25 mouse cellular contexts compared by ENCODE assay signal in the genomic region with DNA sequence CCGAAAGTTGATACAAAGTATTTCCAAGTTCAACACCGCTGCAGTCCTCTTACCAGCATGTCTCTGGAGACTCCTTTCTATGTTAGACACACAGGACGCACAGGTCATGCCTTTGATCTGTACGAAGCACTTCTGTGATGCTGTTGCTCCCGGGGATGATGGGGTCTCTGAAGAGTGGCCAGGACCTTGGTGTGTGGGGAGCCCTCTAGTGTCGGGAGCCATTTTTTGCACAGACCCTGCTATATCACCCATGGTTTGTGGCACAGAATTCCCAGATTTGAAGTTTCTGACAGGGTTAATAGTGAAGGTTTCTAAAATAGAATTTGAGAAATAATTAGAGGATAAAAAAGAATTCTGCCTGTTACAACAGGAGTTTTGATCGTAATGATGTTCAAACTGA. TPM values are rescaled to one million over a fixed set of nuclear protein-coding genes. Genes with fewer than 3 reads are reported as not detected.
A peak's percentile ranks its signal among the peaks of the same experiment; 100 is the strongest.
DNase-seq lines count a peak whose midpoint lies in the region; ATAC-seq and TF ChIP-seq lines count a peak whose summit lies in the region.
"Had no signal": no experiment of that assay in that cellular context is flagged by ENCODE, and none has a peak within 500 bp of the region (broad histone marks: within the 10 kb centered on the region; RNA-seq: fewer than 3 reads in every experiment).

No protein-coding gene starts in this region.

- H3K4me2 ChIP-seq in kidney, postnatal 0 days (ENCODE audit: low read length), result no peak overlapping the region
- no peak overlapping the region for H3K4me2 ChIP-seq in midbrain, embryonic 14.5 days (ENCODE audit: low read length)
- no peak overlapping the region for H3K4me2 ChIP-seq in stomach, postnatal 0 days (replicated peaks; ENCODE audit: low read depth)
- H3K4me2 ChIP-seq: embryonic facial prominence, embryonic 12.5 days; kidney, embryonic 15.5 days; liver, embryonic 15.5 days; midbrain, embryonic 12.5 days; neural tube, embryonic 12.5 days had no signal

- TF ChIP-seq RAD21 in MEL (IDR thresholded peaks at IDR 0.05; ENCODE audit: low read depth, low read length), result no peak

- TF ChIP-seq EP300 in MEL (IDR thresholded peaks at IDR 0.05; ENCODE audit: low read depth in 1 of 2, low read length in 2 of 2), result no peak
- no peak for TF ChIP-seq EP300 in stomach, postnatal 0 days (optimal IDR thresholded peaks at IDR 0.05)

- H3K9ac ChIP-seq in kidney, postnatal 0 days (ENCODE audit: low read depth, low read length), result no peak overlapping the region
- no peak overlapping the region for H3K9ac ChIP-seq in midbrain, embryonic 14.5 days (replicated peaks; ENCODE audit: low read length)
- no peak overlapping the region for H3K9ac ChIP-seq in MEL (ENCODE audit: control insufficient read depth, low read depth, low read length, poor library complexity, severe bottlenecking)
- no peak overlapping the region for H3K9ac ChIP-seq in stomach, postnatal 0 days (ENCODE audit: low read length)
- H3K9ac ChIP-seq: embryonic facial prominence, embryonic 12.5 days; kidney, embryonic 15.5 days; liver, embryonic 15.5 days; midbrain, embryonic 12.5 days; neural tube, embryonic 12.5 days had no signal

- no peak overlapping the region for H3K4me3 ChIP-seq in kidney, postnatal 0 days (replicated peaks; ENCODE audit: low read depth, low read length)
- no peak overlapping the region for H3K4me3 ChIP-seq in midbrain, embryonic 14.5 days (replicated peaks; ENCODE audit: low read depth, low read length)
- no peak overlapping the region for H3K4me3 ChIP-seq in midbrain, embryonic 10.5 days
- no peak overlapping the region for H3K4me3 ChIP-seq in MEL (ENCODE audit: control insufficient read depth in 1 of 2, insufficient read depth in 1 of 2, low read depth in 2 of 2, low read length in 2 of 2)
- no peak overlapping the region for H3K4me3 ChIP-seq in stomach, postnatal 0 days (ENCODE audit: low read depth, low read length)
- H3K4me3 ChIP-seq: embryonic facial prominence, embryonic 12.5 days; gastrocnemius, adult 2 months; kidney, embryonic 15.5 days; liver, embryonic 15.5 days; midbrain, embryonic 12.5 days; neural tube, embryonic 12.5 days had no signal

- no peak for TF ChIP-seq POLR2A in MEL (IDR thresholded peaks at IDR 0.05; ENCODE audit: control insufficient read depth in 1 of 2, insufficient read depth in 1 of 2, low read depth in 1 of 2, low read length in 2 of 2, poor library complexity in 1 of 2)

- no peaks in the 10 kb centered on the region for H3K36me3 ChIP-seq in kidney, postnatal 0 days (ENCODE audit: insufficient read depth, low read length)
- no peaks in the 10 kb centered on the region for H3K36me3 ChIP-seq in midbrain, embryonic 14.5 days (ENCODE audit: control insufficient read depth, insufficient read depth, low read length)
- no peaks in the 10 kb centered on the region for H3K36me3 ChIP-seq in midbrain, embryonic 10.5 days
- peaks cover 0 to 28% of the 10 kb centered on the region in 2 experiments; a peak in 2 of 4 replicates for H3K36me3 ChIP-seq in MEL (ENCODE audit: control insufficient read depth in 1 of 2, insufficient read depth in 2 of 2, low read length in 2 of 2)
- no peaks in the 10 kb centered on the region for H3K36me3 ChIP-seq in stomach, postnatal 0 days (ENCODE audit: control insufficient read depth, insufficient read depth, low read length)
- H3K36me3 ChIP-seq: embryonic facial prominence, embryonic 12.5 days; kidney, embryonic 15.5 days; midbrain, embryonic 12.5 days; neural tube, embryonic 12.5 days had no signal

- WGBS in kidney, postnatal 0 days, result 55% methylated on average over 7 of the region's 7 CpGs
- WGBS in midbrain, embryonic 14.5 days, result 61% methylated on average over 7 of the region's 7 CpGs
- WGBS in midbrain, embryonic 10.5 days, result 64% methylated on average over 7 of the region's 7 CpGs
- 59% methylated on average over 7 of the region's 7 CpGs for WGBS in stomach, postnatal 0 days

- H3K9me3 ChIP-seq in kidney, postnatal 0 days (replicated peaks; ENCODE audit: low read length), result no peaks in the 10 kb centered on the region
- H3K9me3 ChIP-seq in midbrain, embryonic 14.5 days (ENCODE audit: control insufficient read depth, low read length), result no peaks in the 10 kb centered on the region
- no peaks in the 10 kb centered on the region for H3K9me3 ChIP-seq in midbrain, embryonic 10.5 days (replicated peaks)
- no peaks in the 10 kb centered on the region for H3K9me3 ChIP-seq in MEL (replicated peaks; ENCODE audit: insufficient read depth, low read length)
- H3K9me3 ChIP-seq in stomach, postnatal 0 days (ENCODE audit: control insufficient read depth, low read length), result no peaks in the 10 kb centered on the region
- H3K9me3 ChIP-seq: embryonic facial prominence, embryonic 12.5 days; kidney, embryonic 15.5 days; liver, embryonic 15.5 days; midbrain, embryonic 12.5 days; neural tube, embryonic 12.5 days had no signal

- H3K27ac ChIP-seq in kidney, postnatal 0 days, result no peak overlapping the region
- no peak overlapping the region for H3K27ac ChIP-seq in midbrain, embryonic 14.5 days (replicated peaks; ENCODE audit: low read depth, low read length)
- H3K27ac ChIP-seq in midbrain, embryonic 10.5 days (replicated peaks), result no peak overlapping the region
- H3K27ac ChIP-seq in MEL (ENCODE audit: control insufficient read depth, low read depth, low read length), result no peak overlapping the region
- H3K27ac ChIP-seq in stomach, postnatal 0 days (replicated peaks), result no peak overlapping the region
- H3K27ac ChIP-seq: embryonic facial prominence, embryonic 12.5 days; gastrocnemius, adult 2 months; kidney, embryonic 15.5 days; liver, embryonic 15.5 days; midbrain, embryonic 12.5 days; neural tube, embryonic 12.5 days had no signal

- H3K79me2 ChIP-seq in MEL (ENCODE audit: control insufficient read depth, insufficient read depth, low read length, poor library complexity), result peaks cover 14% of the 10 kb centered on the region

- no peaks in the 10 kb centered on the region for H3K4me1 ChIP-seq in kidney, postnatal 0 days (replicated peaks; ENCODE audit: insufficient read depth, low read length)
- no peaks in the 10 kb centered on the region for H3K4me1 ChIP-seq in midbrain, embryonic 14.5 days (ENCODE audit: control insufficient read depth, insufficient read depth, low read length)
- no peaks in the 10 kb centered on the region for H3K4me1 ChIP-seq in midbrain, embryonic 10.5 days
- no peaks in the 10 kb centered on the region for H3K4me1 ChIP-seq in MEL (ENCODE audit: control insufficient read depth in 1 of 2, insufficient read depth in 2 of 2, low read length in 2 of 2)
- H3K4me1 ChIP-seq in stomach, postnatal 0 days (replicated peaks; ENCODE audit: control insufficient read depth, insufficient read depth), result no peaks in the 10 kb centered on the region
- H3K4me1 ChIP-seq: embryonic facial prominence, embryonic 12.5 days; kidney, embryonic 15.5 days; liver, embryonic 15.5 days; midbrain, embryonic 12.5 days; neural tube, embryonic 12.5 days had no signal

- H3K27me3 ChIP-seq in kidney, postnatal 0 days (ENCODE audit: insufficient read depth, low read length), result no peaks in the 10 kb centered on the region
- no peaks in the 10 kb centered on the region for H3K27me3 ChIP-seq in midbrain, embryonic 14.5 days (ENCODE audit: control insufficient read depth, insufficient read depth, low read length)
- no peaks in the 10 kb centered on the region for H3K27me3 ChIP-seq in midbrain, embryonic 10.5 days (ENCODE audit: low read depth, poor library complexity, severe bottlenecking)
- H3K27me3 ChIP-seq in MEL (ENCODE audit: control insufficient read depth in 1 of 2, insufficient read depth in 2 of 2, low read length in 2 of 2), result no peaks in the 10 kb centered on the region
- no peaks in the 10 kb centered on the region for H3K27me3 ChIP-seq in stomach, postnatal 0 days (ENCODE audit: control insufficient read depth, insufficient read depth, low read length)
- H3K27me3 ChIP-seq: embryonic facial prominence, embryonic 12.5 days; kidney, embryonic 15.5 days; liver, embryonic 15.5 days; midbrain, embryonic 12.5 days; neural tube, embryonic 12.5 days had no signal

- no peak for DNase-seq in kidney, postnatal 0 days (ENCODE audit: low spot score)
- DNase-seq in kidney, adult 9 months, result no peak
- DNase-seq in midbrain, embryonic 14.5 days, result peak; percentile 2
- no peak for DNase-seq in midbrain, embryonic 10.5 days (ENCODE audit: low spot score)
- DNase-seq in MEL (ENCODE audit: low read depth, low spot score), result no peak
- no peak for DNase-seq in stomach, postnatal 0 days (ENCODE audit: low spot score)
- DNase-seq: adrenal gland, postnatal 14 days; cerebellum, adult 9-10 months; gastrocnemius, adult 2 months; lung, postnatal 4 days; right cerebral cortex, postnatal 25 days had no signal

- peak; percentile 31; the same call in 1 of the 2 replicates for TF ChIP-seq CTCF in kidney, postnatal 0 days (IDR thresholded peaks at IDR 0.05; ENCODE audit: low read depth)
- TF ChIP-seq CTCF in MEL (IDR thresholded peaks at IDR 0.05 in 2 of 3, conservative IDR thresholded peaks at IDR 0.05 in 1 of 3; ENCODE audit: control insufficient read depth in 1 of 3, insufficient read depth in 1 of 3, low read depth in 2 of 3, low read length in 3 of 3, poor library complexity in 1 of 3, severe bottlenecking in 1 of 3), result peak in 2 of 3 experiments; percentile 25 to 35; a peak in 3 of 6 replicates
- TF ChIP-seq CTCF in stomach, postnatal 0 days (IDR thresholded peaks at IDR 0.05; ENCODE audit: low read depth), result peak; percentile 21; the same call in 1 of the 2 replicates

- no peak for ATAC-seq in kidney, postnatal 0 days (replicated peaks; ENCODE audit: low FRiP score, low read depth)
- no peak for ATAC-seq in midbrain, embryonic 14.5 days (ENCODE audit: low FRiP score, low TSS enrichment)
- no peak for ATAC-seq in stomach, postnatal 0 days (ENCODE audit: low FRiP score, low TSS enrichment)
- ATAC-seq in frontal cortex, adult (ENCODE audit: low TSS enrichment), result no peak
- ATAC-seq: forebrain, embryonic 16.5 days; inflammation-experienced regulatory T-cells, adult 6 months had no signal

RNA-seq across cellular contexts. Expression of a gene that starts 37.9 kb away (rescaled TPM):
- polyA plus RNA-seq in kidney, postnatal 0 days (2015; fragmentation: Nextera tagmentation; extraction: Ambion mirVana), result 0.33 and 0.52 TPM in 2 replicates
- 1.5 TPM in 2 replicates for polyA plus RNA-seq in midbrain, embryonic 14.5 days (2014; fragmentation: Nextera tagmentation; extraction: Ambion mirVana)
- polyA plus RNA-seq in midbrain, embryonic 10.5 days (2016; fragmentation: Nextera tagmentation; extraction: Ambion mirVana), result 2.4 and 2.6 TPM in 2 replicates
- 28.7 and 32.5 TPM in 2 replicates for total RNA-seq in MEL (2012; rRNA removed)
- 10 to 100 TPM in 1 of 2 experiments, not detected in 1; 29.4 TPM for polyA plus RNA-seq in MEL (2012; ENCODE audit: insufficient read depth in 1 of 2, insufficient read length in 2 of 2, low read depth in 1 of 2, low replicate concordance in 2 of 2, missing spikeins in 1 of 2)
- polyA plus RNA-seq in stomach, postnatal 0 days (2015; fragmentation: Nextera tagmentation; extraction: Ambion mirVana), result 5.1 and 5.9 TPM in 2 replicates

RNA-seq across cellular contexts. Expression of a gene that starts 38.3 kb away (rescaled TPM):
- 23.5 and 24.4 TPM in 2 replicates for polyA plus RNA-seq in kidney, postnatal 0 days (2015; fragmentation: Nextera tagmentation; extraction: Ambion mirVana)
- polyA plus RNA-seq in midbrain, embryonic 14.5 days (2014; fragmentation: Nextera tagmentation; extraction: Ambion mirVana), result 27.0 and 37.3 TPM in 2 replicates
- polyA plus RNA-seq in midbrain, embryonic 10.5 days (2016; fragmentation: Nextera tagmentation; extraction: Ambion mirVana), result 39.4 and 41.0 TPM in 2 replicates
- total RNA-seq in MEL (2012; rRNA removed), result 18.6 and 22.2 TPM in 2 replicates
- 10 to 100 TPM; 17.2 to 55.0 TPM for polyA plus RNA-seq in MEL (2012; ENCODE audit: insufficient read depth in 1 of 2, insufficient read length in 2 of 2, low read depth in 1 of 2, low replicate concordance in 2 of 2, missing spikeins in 1 of 2)
- polyA plus RNA-seq in stomach, postnatal 0 days (2015; fragmentation: Nextera tagmentation; extraction: Ambion mirVana), result 14.6 and 16.1 TPM in 2 replicates

RNA-seq across cellular contexts. Expression of a gene that starts 52.7 kb away (rescaled TPM):
- not detected in 2 replicates for polyA plus RNA-seq in kidney, postnatal 0 days (2015; fragmentation: Nextera tagmentation; extraction: Ambion mirVana)
- polyA plus RNA-seq in midbrain, embryonic 14.5 days (2014; fragmentation: Nextera tagmentation; extraction: Ambion mirVana), result not detected in 2 replicates
- polyA plus RNA-seq in midbrain, embryonic 10.5 days (2016; fragmentation: Nextera tagmentation; extraction: Ambion mirVana), result not detected in 2 replicates
- total RNA-seq in MEL (2012; rRNA removed), result not detected in 2 replicates
- not detected for polyA plus RNA-seq in MEL (2012; ENCODE audit: insufficient read depth in 1 of 2, insufficient read length in 2 of 2, low read depth in 1 of 2, low replicate concordance in 2 of 2, missing spikeins in 1 of 2)
- polyA plus RNA-seq in stomach, postnatal 0 days (2015; fragmentation: Nextera tagmentation; extraction: Ambion mirVana), result not detected in 2 replicates
- total RNA-seq: adrenal gland, postnatal 14 days; gastrocnemius, adult 2 months; granulocyte monocyte progenitor cell, adult 5-6 weeks; hematopoietic stem cell, adult 5-6 weeks; left cerebral cortex, adult 18-20 months had no signal
- polyA plus RNA-seq: embryonic facial prominence, embryonic 12.5 days; forebrain, embryonic 16.5 days; heart, embryonic 14.5 days; inflammation-experienced regulatory T-cells, adult 6 months; kidney, embryonic 15.5 days; limb, embryonic 11.5 days; liver, embryonic 15.5 days; midbrain, embryonic 12.5 days; neural tube, embryonic 12.5 days; stomach, embryonic 16.5 days had no signal
